Mouse (Mus musculus) neural tube, embryonic 14.5 days (tissue): ENCODE measurements around the gene Fto. TPM values are rescaled to one million over a fixed set of nuclear protein-coding genes. Genes with fewer than 3 reads are reported as not detected.

Experiments used
- ATAC-seq: fragments of 200-750 bp; cut with Nextera tagmentation; 2 replicates; pipeline ENCODE4 v1.8.0; 2017; ENCODE audit warnings: low read depth, mild to moderate bottlenecking, moderate TSS enrichment, moderate library complexity
- H3K27ac ChIP-seq: fragments of 300-500 bp; sonication (generic); 2 replicates; pipeline ENCODE4 v1.5.1; 2014; ENCODE audit warnings: low read depth, mild to moderate bottlenecking, control low read depth, low read length, moderate library complexity, mixed read lengths
- H3K27me3 ChIP-seq: fragments of 300-500 bp; sonication (generic); 2 replicates; pipeline ENCODE4 v1.6.1; 2014; ENCODE audit warnings: low read length; ENCODE audit not compliant: control insufficient read depth, insufficient read depth
- H3K36me3 ChIP-seq: fragments of 300-500 bp; sonication (generic); 2 replicates; pipeline ENCODE4 v1.6.1; 2014; ENCODE audit warnings: low read length, mixed read lengths; ENCODE audit not compliant: control insufficient read depth, insufficient read depth
- H3K4me1 ChIP-seq: fragments of 300-500 bp; sonication (generic); 2 replicates; pipeline ENCODE4 v1.6.1; 2014; ENCODE audit warnings: low read length; ENCODE audit not compliant: control insufficient read depth, insufficient read depth
- H3K4me2 ChIP-seq: fragments of 300-500 bp; sonication (generic); 2 replicates; pipeline ENCODE4 v1.6.1; 2014; ENCODE audit warnings: mild to moderate bottlenecking, low read depth, low read length, control low read depth
- H3K4me3 ChIP-seq: fragments of 300-500 bp; sonication (generic); 2 replicates; pipeline ENCODE4 v1.5.1; 2014; ENCODE audit warnings: low read depth, low read length, control low read depth, mixed read lengths
- H3K9ac ChIP-seq: fragments of 300-500 bp; sonication (generic); replicated peaks from 2 replicates; pipeline ENCODE4 v1.6.1; 2014; ENCODE audit warnings: low read depth, mild to moderate bottlenecking, control low read depth, low read length, mixed read lengths
- H3K9me3 ChIP-seq: fragments of 300-500 bp; sonication (generic); 2 replicates; pipeline ENCODE4 v1.6.1; 2016; ENCODE audit warnings: low read length; ENCODE audit not compliant: control insufficient read depth
- WGBS: fragments of 180-500 bp; shearing (Covaris S2); extraction: QIAGEN DNeasy Blood & Tissue Kit; methylation state at CpG from one replicate; pipeline ENCODE4 v1.1.7; 2014; 5-methylcytosine and 5-hydroxymethylcytosine counted together
- polyA plus RNA-seq: library from polyadenylated mRNA; unstranded; fragments of >200 nt; fragmentation: Nextera tagmentation; extraction: Ambion mirVana; gene quantifications from 2 replicates; pipeline ENCODE4 v1.2.1, GENCODE M21; 2014

Fto gene
- polyA plus RNA-seq = 144 and 167 TPM in 2 replicates

DNA sequence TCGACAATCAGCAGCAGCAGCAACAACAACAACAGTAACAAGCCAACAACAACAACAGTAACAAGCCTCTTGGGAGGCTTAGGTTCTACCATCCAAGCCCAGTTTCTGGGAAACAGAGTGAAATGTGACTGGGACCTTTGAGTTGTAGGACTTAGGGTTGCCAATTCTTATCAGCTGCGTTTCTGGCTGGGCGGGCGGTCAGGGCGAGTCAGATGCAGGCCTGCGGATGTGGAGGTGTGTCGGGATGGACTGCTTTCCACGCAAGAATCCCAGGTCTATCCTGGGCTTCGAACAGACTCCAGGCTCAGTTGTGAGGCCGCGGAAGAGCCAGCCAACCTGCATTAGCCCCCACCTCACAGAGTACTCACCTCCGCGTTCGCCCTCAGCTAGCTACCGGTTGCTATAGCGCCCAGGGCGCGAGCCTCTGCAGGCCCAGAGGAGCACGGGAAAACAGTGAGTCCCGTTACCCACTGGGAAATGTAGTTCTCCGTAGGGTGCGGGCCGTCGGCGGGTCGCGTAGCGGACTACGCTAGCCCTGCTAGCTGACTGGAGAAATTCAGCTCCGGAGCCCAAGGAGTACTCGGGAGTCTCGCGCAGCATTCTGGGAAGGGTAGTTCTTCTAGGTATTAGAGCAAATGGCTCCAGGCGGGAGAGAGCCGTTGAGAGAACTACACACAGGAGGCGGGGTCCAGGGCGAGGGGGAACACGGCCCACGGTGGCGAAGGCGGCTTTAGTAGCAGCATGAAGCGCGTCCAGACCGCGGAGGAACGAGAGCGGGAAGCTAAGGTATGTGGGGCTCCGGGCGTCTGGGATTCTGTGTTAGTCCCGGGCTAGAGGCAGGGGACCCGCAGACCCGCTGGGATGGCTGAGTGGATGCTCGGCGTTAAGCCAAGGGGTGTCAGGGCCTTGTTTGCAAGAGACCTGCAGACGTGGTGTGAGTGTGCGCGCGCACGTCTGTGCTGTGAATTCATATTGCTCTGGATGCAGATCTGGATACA, at the start of gene Fto, which contains the start of gene Rpgrip1l:
Fto (plus strand) TSS at position 691 of the 998 bp plus-strand sequence.
Rpgrip1l (minus strand) TSS at position 428 of the 998 bp plus-strand sequence.
- Histone ChIP-seq H3K27ac (peak within 1 kb of the TSS; percentile 81), H3K9me3 (no peaks in the 10 kb centered on the region), H3K9ac (peak within 1 kb of the TSS; percentile 82), H3K4me1 (peaks cover 15% of the 10 kb centered on the region), H3K4me2 (peak within 1 kb of the TSS; percentile 93), H3K4me3 (peak within 1 kb of the TSS; percentile 64), H3K36me3 (no peaks in the 10 kb centered on the region), H3K27me3 (no peaks in the 10 kb centered on the region)
- under 1% methylated on average over 59 of the region's 59 CpGs for WGBS
- ATAC-seq = peak; percentile 100

DNA sequence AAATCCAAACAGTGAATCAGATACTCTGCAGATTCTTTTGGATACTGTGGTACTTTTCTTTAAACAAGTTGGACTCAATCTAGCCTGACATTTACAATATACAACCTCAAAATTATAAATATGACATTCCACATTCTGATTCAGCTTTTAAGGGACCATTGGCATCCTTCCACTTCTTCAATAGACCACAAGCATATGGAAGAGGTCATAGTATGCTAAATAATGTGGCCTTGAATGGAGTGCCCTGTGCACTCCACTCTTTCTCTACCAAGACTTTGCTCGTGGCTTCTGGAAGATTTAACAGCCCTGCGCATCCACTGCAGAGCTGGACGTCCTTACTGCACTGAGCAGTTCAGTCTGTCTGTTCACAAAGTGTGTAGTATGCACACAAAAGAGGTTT, 49.4 kb upstream of the Fto start:
- Histone ChIP-seq H3K4me2 (no peak overlapping the region), H3K9ac (no peak overlapping the region), H3K9me3 (no peaks in the 10 kb centered on the region), H3K4me1 (no peaks in the 10 kb centered on the region), H3K36me3 (no peaks in the 10 kb centered on the region), H3K4me3 (no peak overlapping the region), H3K27ac (no peak overlapping the region), H3K27me3 (no peaks in the 10 kb centered on the region)
- 79% methylated on average over 3 of the region's 3 CpGs for WGBS
- ATAC-seq = no peak

DNA sequence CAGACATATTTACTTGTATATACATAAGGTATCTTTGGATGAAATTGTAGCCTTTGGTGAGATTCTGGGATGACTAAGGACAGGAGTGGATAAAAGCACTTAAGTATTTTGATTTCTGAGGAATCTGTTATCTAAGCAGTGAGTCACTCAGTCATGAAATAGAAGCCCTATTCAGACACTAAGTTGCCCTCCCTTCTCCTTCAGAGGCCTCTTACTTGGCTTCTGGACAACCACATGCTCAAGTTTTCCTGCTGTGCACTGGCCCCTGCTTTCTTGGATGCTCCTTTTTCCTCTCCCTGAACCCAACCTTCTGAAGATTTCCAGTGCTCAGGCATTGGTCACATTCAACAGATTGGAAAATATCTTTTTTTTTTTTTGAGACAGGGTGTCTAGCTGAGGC, 48.8 kb upstream of the Fto start:
- H3K36me3 ChIP-seq = no peaks in the 10 kb centered on the region
- no peak for ATAC-seq
- H3K4me3 ChIP-seq = no peak overlapping the region

DNA sequence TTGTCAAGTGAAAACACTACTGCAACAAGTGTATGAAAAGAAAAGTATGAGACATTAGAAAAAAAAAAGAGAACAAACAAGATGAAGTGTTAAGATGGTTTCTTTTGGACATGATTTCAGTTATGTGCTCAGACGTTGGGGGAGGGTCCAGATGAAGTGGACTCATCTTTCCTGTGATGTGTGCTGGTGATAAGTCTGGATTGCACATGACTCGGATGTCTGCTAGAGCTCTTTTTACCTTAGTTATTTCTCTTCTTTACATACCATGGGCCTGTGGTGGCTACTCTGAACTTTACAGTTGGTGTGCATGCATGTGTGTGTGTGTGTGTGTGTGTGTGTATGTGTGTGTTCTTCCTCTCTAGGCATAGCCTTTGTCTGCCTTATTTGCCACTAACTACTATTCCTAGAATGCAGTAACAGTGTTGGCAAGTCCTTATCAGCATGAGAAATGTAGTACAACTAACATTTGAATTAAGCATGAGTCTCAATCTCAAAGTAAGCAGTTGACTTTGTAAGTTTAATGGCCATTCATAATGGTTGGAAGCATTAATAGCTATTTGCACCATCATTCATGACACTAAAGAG, 43.9 kb upstream of the Fto start:
- no peak overlapping the region for H3K4me3 ChIP-seq
- no peak for ATAC-seq
- no peak overlapping the region for H3K9ac ChIP-seq
- H3K4me2 ChIP-seq = no peak overlapping the region
- WGBS = 93% methylated on average over 2 of the region's 2 CpGs
- no peaks in the 10 kb centered on the region for H3K36me3 ChIP-seq
- H3K9me3 ChIP-seq = no peaks in the 10 kb centered on the region
- H3K27ac ChIP-seq = no peak overlapping the region
- H3K4me1 ChIP-seq = no peaks in the 10 kb centered on the region
- no peaks in the 10 kb centered on the region for H3K27me3 ChIP-seq

More for the DNA sequence above, 48.8 kb upstream of the Fto start:
- H3K27ac ChIP-seq = no peak overlapping the region
- no peak overlapping the region for H3K4me2 ChIP-seq
- H3K9me3 ChIP-seq = no peaks in the 10 kb centered on the region
- no peaks in the 10 kb centered on the region for H3K27me3 ChIP-seq
- no peaks in the 10 kb centered on the region for H3K4me1 ChIP-seq
- H3K9ac ChIP-seq = no peak overlapping the region

DNA sequence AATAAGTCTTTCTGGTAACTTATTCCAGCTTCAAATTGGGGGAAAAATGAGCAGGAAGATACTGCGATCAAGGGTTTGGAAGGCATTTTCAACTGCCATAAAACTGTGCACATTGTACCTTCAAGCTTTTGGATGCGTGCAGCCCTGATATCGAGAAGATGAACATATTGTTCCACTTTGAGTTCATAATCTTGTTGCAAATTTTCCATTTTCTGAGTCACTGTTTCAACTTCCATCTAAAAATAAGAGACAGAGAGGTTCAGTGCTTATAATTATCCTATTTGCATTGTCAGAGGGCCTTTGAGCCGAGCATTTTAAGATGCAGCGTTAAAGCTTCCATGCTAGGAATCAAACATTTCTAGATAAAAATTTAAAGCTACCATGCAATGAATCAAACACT, 39.8 kb upstream of the Fto start:
- 93% methylated on average over 5 of the region's 5 CpGs for WGBS
- no peak overlapping the region for H3K4me2 ChIP-seq
- H3K27me3 ChIP-seq = no peaks in the 10 kb centered on the region
- no peaks in the 10 kb centered on the region for H3K9me3 ChIP-seq
- H3K36me3 ChIP-seq = no peaks in the 10 kb centered on the region
- no peak overlapping the region for H3K9ac ChIP-seq
- no peak for ATAC-seq
- H3K4me3 ChIP-seq = no peak overlapping the region
- H3K27ac ChIP-seq = no peak overlapping the region
- no peaks in the 10 kb centered on the region for H3K4me1 ChIP-seq

DNA sequence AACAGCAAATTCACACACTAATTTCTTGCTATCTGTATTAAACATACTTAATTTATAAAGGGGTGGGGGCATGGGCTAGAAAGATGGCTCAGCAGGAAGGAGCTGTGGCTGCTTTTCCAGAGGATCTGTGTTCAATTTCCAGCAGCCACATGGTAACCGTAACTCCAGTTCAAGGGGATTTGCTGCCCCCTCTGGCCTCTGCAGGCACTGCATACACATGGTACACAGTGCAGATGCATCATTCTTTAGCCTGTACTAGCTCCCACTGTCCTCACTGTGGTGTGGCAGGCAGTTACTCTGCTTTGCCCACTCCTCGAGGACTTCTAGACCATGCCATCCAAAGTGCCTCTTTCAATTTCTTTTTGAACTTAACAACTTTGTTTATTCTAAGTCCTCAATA, 37.0 kb upstream of the Fto start:
- H3K4me3 ChIP-seq = no peak overlapping the region
- H3K27me3 ChIP-seq = no peaks in the 10 kb centered on the region
- H3K27ac ChIP-seq = no peak overlapping the region
- ATAC-seq = no peak
- H3K36me3 ChIP-seq = no peaks in the 10 kb centered on the region
- H3K9ac ChIP-seq = no peak overlapping the region
- 98% methylated on average over 2 of the region's 2 CpGs for WGBS
- H3K4me2 ChIP-seq = no peak overlapping the region
- H3K4me1 ChIP-seq = no peaks in the 10 kb centered on the region
- H3K9me3 ChIP-seq = no peaks in the 10 kb centered on the region

DNA sequence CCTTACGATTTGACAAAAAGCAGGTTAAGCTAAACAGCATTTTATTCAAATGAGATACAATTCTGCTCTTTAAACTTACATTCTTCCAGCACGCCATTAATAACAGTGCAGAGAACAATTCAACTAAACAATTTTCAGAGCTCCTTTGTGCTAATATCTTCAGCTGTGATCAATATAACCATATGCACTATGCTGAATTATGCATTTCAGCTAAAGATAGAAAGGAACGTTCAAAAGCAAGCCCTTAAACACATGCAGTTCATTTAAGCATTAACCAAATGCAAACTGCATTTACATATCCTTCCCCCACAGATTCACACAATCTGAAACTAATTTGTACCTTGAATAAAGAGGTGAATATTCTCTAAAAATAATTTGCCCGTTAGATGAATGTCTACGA, 35.3 kb upstream of the Fto start:
- Histone ChIP-seq H3K4me1 (no peaks in the 10 kb centered on the region), H3K27me3 (no peaks in the 10 kb centered on the region), H3K36me3 (no peaks in the 10 kb centered on the region), H3K4me2 (no peak overlapping the region), H3K9ac (no peak overlapping the region), H3K27ac (no peak overlapping the region), H3K9me3 (no peaks in the 10 kb centered on the region), H3K4me3 (no peak overlapping the region)
- no peak for ATAC-seq
- 79% methylated on average over 5 of the region's 5 CpGs for WGBS

DNA sequence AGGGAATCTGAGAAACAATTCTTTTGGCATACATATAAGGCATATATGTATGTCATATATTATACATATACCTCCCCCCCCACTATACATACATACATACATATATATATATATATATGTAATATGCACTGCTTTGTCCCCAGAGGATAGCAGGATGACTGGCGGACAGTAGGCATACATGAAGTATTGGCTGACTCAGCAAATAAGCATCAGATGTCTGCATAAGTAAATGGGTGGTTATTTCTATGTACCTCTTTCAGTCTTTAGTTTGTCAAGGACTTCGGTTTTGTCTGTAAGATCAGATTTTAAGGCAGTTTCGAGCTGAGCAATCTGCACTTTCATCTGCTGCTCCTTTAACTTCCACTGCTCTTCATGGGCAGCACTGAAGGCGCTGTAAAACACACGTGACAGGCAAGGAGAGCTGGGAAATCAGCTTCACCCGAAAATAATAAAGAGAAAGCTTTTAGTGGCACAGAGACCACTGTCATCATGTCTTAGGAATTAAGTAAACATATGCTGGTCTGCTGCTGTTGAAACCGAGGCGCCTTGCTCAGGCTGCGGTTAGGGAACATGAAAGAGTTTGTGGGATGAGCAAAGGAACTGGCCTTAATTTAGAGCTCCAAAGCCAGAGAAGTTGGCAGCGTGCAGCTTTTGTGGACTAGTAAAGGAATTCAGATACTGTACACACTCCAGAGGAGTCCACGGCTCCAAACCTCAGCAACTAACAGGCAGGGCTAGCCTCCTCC, 32.7 kb upstream of the Fto start:
- no peak overlapping the region for H3K4me3 ChIP-seq
- WGBS = 87% methylated on average over 11 of the region's 11 CpGs

More for the DNA sequence above, 32.7 kb upstream of the Fto start:
- Histone ChIP-seq H3K9me3 (no peaks in the 10 kb centered on the region), H3K4me1 (no peaks in the 10 kb centered on the region), H3K9ac (no peak overlapping the region), H3K27me3 (no peaks in the 10 kb centered on the region), H3K27ac (no peak overlapping the region), H3K4me2 (no peak overlapping the region), H3K36me3 (no peaks in the 10 kb centered on the region)
- no peak for ATAC-seq
